Mouse (Mus musculus) lung, adult 2 months (tissue): ENCODE results near the gene Ptges2.

ENCODE experiments used
- CTCF ChIP-seq: fragments of 200-500 bp; IDR thresholded peaks from 2 replicates; pipeline ENCODE4 v1.5.1; 2011; ENCODE audit warnings: mild to moderate bottlenecking, low read length, control low read depth; ENCODE audit not compliant: insufficient read depth
- POLR2A ChIP-seq: fragments of 200-500 bp; IDR thresholded peaks from 2 replicates; pipeline ENCODE4 v1.6.1; 2011; ENCODE audit warnings: low read depth, mild to moderate bottlenecking, control low read depth, low read length, borderline replicate concordance; ENCODE audit errors: extremely low read depth

DNA sequence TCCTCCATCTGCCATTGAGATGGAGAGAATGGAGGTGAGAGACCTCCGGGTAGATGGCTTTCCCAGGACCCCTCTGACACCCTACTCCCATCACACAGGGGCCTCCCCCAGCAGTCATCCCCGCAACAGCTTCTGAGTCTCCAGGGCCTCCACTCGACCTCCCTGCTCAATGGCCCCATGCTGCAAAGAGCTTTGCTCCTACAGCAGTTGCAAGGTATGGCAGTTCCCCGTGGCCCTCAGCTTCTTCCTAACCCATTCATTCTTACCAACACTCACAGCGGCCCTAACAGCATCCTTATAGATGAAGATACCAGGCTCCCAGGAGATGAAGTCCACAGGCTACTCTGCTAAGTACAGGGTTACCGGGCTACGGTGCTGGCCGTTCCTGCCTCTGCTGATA is 31.6 kb upstream of the Ptges2 start:
- no peak for TF ChIP-seq POLR2A
- TF ChIP-seq CTCF: no peak
